Mouse (Mus musculus) stomach, postnatal 0 days (tissue): ENCODE measurements at regions not wholly inside any gene's neighbourhood (a gene's known extent, or its start where the extent isn't known, plus 50 kb on each side); places are given as distances from the start of the nearest gene placed in this dataset.

Source experiments
- ATAC-seq: fragments of 200-750 bp; cut with Nextera tagmentation; 2 replicates; pipeline ENCODE4 v1.8.0; 2017; ENCODE audit not compliant: low FRiP score, low TSS enrichment
- DNase-seq: peaks from one replicate; pipeline ENCODE4 v3.0.0-alpha.2; 2016; ENCODE audit warnings: low spot score
- H3K27ac ChIP-seq: fragments of 300-500 bp; sonication (generic); replicated peaks from 2 replicates; pipeline ENCODE4 v1.5.1; 2014; ENCODE audit warnings: mild to moderate bottlenecking, control low read depth
- H3K27me3 ChIP-seq: fragments of 300-500 bp; sonication (generic); 2 replicates; pipeline ENCODE4 v1.6.1; 2014; ENCODE audit warnings: low read length; ENCODE audit not compliant: control insufficient read depth, insufficient read depth
- H3K36me3 ChIP-seq: fragments of 300-500 bp; sonication (generic); 2 replicates; pipeline ENCODE4 v1.6.1; 2014; ENCODE audit warnings: low read length, mixed read lengths; ENCODE audit not compliant: control insufficient read depth, insufficient read depth
- H3K4me1 ChIP-seq: fragments of 300-500 bp; sonication (generic); replicated peaks from 2 replicates; pipeline ENCODE4 v1.6.1; 2014; ENCODE audit warnings: antibody characterized with exemption; ENCODE audit not compliant: control insufficient read depth, insufficient read depth
- H3K4me2 ChIP-seq: fragments of 300-500 bp; sonication (generic); replicated peaks from 2 replicates; pipeline ENCODE4 v1.6.1; 2014; ENCODE audit warnings: low read depth, mild to moderate bottlenecking, control low read depth, moderate library complexity
- H3K4me3 ChIP-seq: fragments of 300-500 bp; sonication (generic); 2 replicates; pipeline ENCODE4 v1.5.1; 2014; ENCODE audit warnings: low read depth, low read length, control low read depth
- H3K9ac ChIP-seq: fragments of 300-500 bp; sonication (generic); 2 replicates; pipeline ENCODE4 v1.6.1; 2014; ENCODE audit warnings: mild to moderate bottlenecking, low read length, control low read depth, mixed read lengths
- H3K9me3 ChIP-seq: fragments of 300-500 bp; sonication (generic); 2 replicates; pipeline ENCODE4 v1.6.1; 2016; ENCODE audit warnings: low read length; ENCODE audit not compliant: control insufficient read depth
- CTCF ChIP-seq: IDR thresholded peaks from 2 replicates; pipeline ENCODE4 v1.5.1; 2016; ENCODE audit warnings: antibody characterized with exemption, low read depth, mild to moderate bottlenecking, moderate library complexity
- EP300 ChIP-seq: optimal IDR thresholded peaks from 2 replicates; pipeline ENCODE3; 2016; ENCODE audit warnings: antibody characterized with exemption
- WGBS: fragments of 180-500 bp; shearing (Covaris S2); extraction: QIAGEN DNeasy Blood & Tissue Kit; methylation state at CpG from one replicate; pipeline ENCODE4 v1.1.7; 2014; 5-methylcytosine and 5-hydroxymethylcytosine counted together

- no peaks in the 10 kb centered on the region for H3K36me3 ChIP-seq
- ATAC-seq = no peak
Observed at GRCm38 (mm10) chr14:9242118-9242517, 576.1 kb upstream of the 4930452B06Rik start.

GRCm38 (mm10) chr14:9227670-9228069 lies 561.6 kb upstream of the 4930452B06Rik start:
- H3K27ac ChIP-seq = no peak overlapping the region
- no peak for DNase-seq
- no peak overlapping the region for H3K4me2 ChIP-seq
- H3K27me3 ChIP-seq = no peaks in the 10 kb centered on the region
- H3K4me1 ChIP-seq = no peaks in the 10 kb centered on the region
- no peak for TF ChIP-seq EP300
- TF ChIP-seq CTCF = no peak
- 90% methylated on average over 6 of the region's 6 CpGs for WGBS
- no peaks in the 10 kb centered on the region for H3K36me3 ChIP-seq
- no peak overlapping the region for H3K9ac ChIP-seq
- no peak overlapping the region for H3K4me3 ChIP-seq
- no peak for ATAC-seq
- no peaks in the 10 kb centered on the region for H3K9me3 ChIP-seq

More at GRCm38 (mm10) chr14:9242118-9242517, 576.1 kb upstream of the 4930452B06Rik start:
- Histone ChIP-seq H3K9ac (no peak overlapping the region), H3K27ac (no peak overlapping the region), H3K4me2 (no peak overlapping the region), H3K27me3 (no peaks in the 10 kb centered on the region), H3K4me3 (no peak overlapping the region), H3K9me3 (no peaks in the 10 kb centered on the region), H3K4me1 (no peaks in the 10 kb centered on the region)
- 53% methylated on average over 2 of the region's 2 CpGs for WGBS
- DNase-seq = no peak
- no peak for TF ChIP-seq CTCF
- no peak for TF ChIP-seq EP300

GRCm38 (mm10) chr14:9200246-9200645 lies 534.2 kb upstream of the 4930452B06Rik start:
- H3K9ac ChIP-seq = no peak overlapping the region
- no peaks in the 10 kb centered on the region for H3K9me3 ChIP-seq
- no peak overlapping the region for H3K4me2 ChIP-seq
- H3K4me3 ChIP-seq = no peak overlapping the region
- no peaks in the 10 kb centered on the region for H3K4me1 ChIP-seq
- WGBS = 77% methylated on average over 2 of the region's 2 CpGs
- TF ChIP-seq CTCF = no peak
- TF ChIP-seq EP300 = no peak
- no peaks in the 10 kb centered on the region for H3K27me3 ChIP-seq
- no peaks in the 10 kb centered on the region for H3K36me3 ChIP-seq
- no peak for ATAC-seq
- H3K27ac ChIP-seq = no peak overlapping the region
- no peak for DNase-seq

GRCm38 (mm10) chr14:9192122-9192769 lies 526.2 kb upstream of the 4930452B06Rik start:
- Histone ChIP-seq H3K27ac (no peak overlapping the region), H3K36me3 (no peaks in the 10 kb centered on the region), H3K27me3 (no peaks in the 10 kb centered on the region), H3K9ac (no peak overlapping the region), H3K4me3 (no peak overlapping the region), H3K9me3 (no peaks in the 10 kb centered on the region), H3K4me1 (no peaks in the 10 kb centered on the region), H3K4me2 (no peak overlapping the region)
- TF ChIP-seq EP300 = no peak
- no peak for TF ChIP-seq CTCF
- DNase-seq (no peak), ATAC-seq (no peak)
- 59% methylated on average over 4 of the region's 4 CpGs for WGBS

- DNase-seq (no peak), ATAC-seq (no peak)
- Histone ChIP-seq H3K9ac (no peak overlapping the region), H3K27me3 (no peaks in the 10 kb centered on the region), H3K4me2 (no peak overlapping the region), H3K9me3 (no peaks in the 10 kb centered on the region), H3K27ac (no peak overlapping the region), H3K4me1 (no peaks in the 10 kb centered on the region), H3K4me3 (no peak overlapping the region), H3K36me3 (no peaks in the 10 kb centered on the region)
- 46% methylated on average over 3 of the region's 3 CpGs for WGBS
- TF ChIP-seq EP300 (no peak), CTCF (no peak)
Observed at GRCm38 (mm10) chr14:9191664-9192063, 525.6 kb upstream of the 4930452B06Rik start.

- Histone ChIP-seq H3K9ac (no peak overlapping the region), H3K4me3 (no peak overlapping the region), H3K36me3 (no peaks in the 10 kb centered on the region), H3K27ac (no peak overlapping the region), H3K4me1 (no peaks in the 10 kb centered on the region), H3K9me3 (no peaks in the 10 kb centered on the region), H3K27me3 (no peaks in the 10 kb centered on the region), H3K4me2 (no peak overlapping the region)
- no peak for TF ChIP-seq CTCF
- no peak for TF ChIP-seq EP300
- no peak for ATAC-seq
- WGBS = 96% methylated on average over 2 of the region's 2 CpGs
- no peak for DNase-seq
Observed at GRCm38 (mm10) chr14:9161336-9161735, 495.3 kb upstream of the 4930452B06Rik start.
